Mouse (Mus musculus) liver, embryonic 12.5 days (tissue): ENCODE measurements at regions not wholly inside any gene's neighbourhood (a gene's known extent, or its start where the extent isn't known, plus 50 kb on each side); places are given as distances from the start of the nearest gene placed in this dataset.

ENCODE experiments used
- ATAC-seq: fragments of 200-750 bp; cut with Nextera tagmentation; 2 replicates; pipeline ENCODE4 v1.8.0; 2017; ENCODE audit warnings: moderate number of reproducible peaks, mild to moderate bottlenecking, moderate library complexity
- H3K27ac ChIP-seq: fragments of 300-500 bp; sonication (generic); 2 replicates; pipeline ENCODE4 v1.5.1; 2016; ENCODE audit warnings: mild to moderate bottlenecking
- H3K27me3 ChIP-seq: fragments of 300-500 bp; sonication (generic); replicated peaks from 2 replicates; pipeline ENCODE4 v1.6.1; 2016; ENCODE audit warnings: mild to moderate bottlenecking, moderate library complexity
- H3K36me3 ChIP-seq: fragments of 300-500 bp; sonication (generic); 2 replicates; pipeline ENCODE4 v1.6.1; 2016; ENCODE audit warnings: mild to moderate bottlenecking, moderate library complexity
- H3K4me1 ChIP-seq: fragments of 300-500 bp; sonication (generic); 2 replicates; pipeline ENCODE4 v1.6.1; 2016
- H3K4me2 ChIP-seq: fragments of 300-500 bp; sonication (generic); 2 replicates; pipeline ENCODE4 v1.6.1; 2016; ENCODE audit warnings: mild to moderate bottlenecking, moderate library complexity
- H3K4me3 ChIP-seq: fragments of 300-500 bp; sonication (generic); 2 replicates; pipeline ENCODE4 v1.5.1; 2016; ENCODE audit warnings: mild to moderate bottlenecking, moderate library complexity
- H3K9ac ChIP-seq: fragments of 300-500 bp; sonication (generic); 2 replicates; pipeline ENCODE4 v1.6.1; 2016; ENCODE audit warnings: mild to moderate bottlenecking, moderate library complexity
- H3K9me3 ChIP-seq: fragments of 300-500 bp; sonication (generic); replicated peaks from 2 replicates; pipeline ENCODE4 v1.6.1; 2016; ENCODE audit warnings: mild to moderate bottlenecking, moderate library complexity
- WGBS: fragments of 180-500 bp; shearing (Covaris S2); methylation state at CpG from one replicate; pipeline ENCODE4 v1.1.7; 2016; ENCODE audit not compliant: insufficient replicate concordance; 5-methylcytosine and 5-hydroxymethylcytosine counted together

DNA sequence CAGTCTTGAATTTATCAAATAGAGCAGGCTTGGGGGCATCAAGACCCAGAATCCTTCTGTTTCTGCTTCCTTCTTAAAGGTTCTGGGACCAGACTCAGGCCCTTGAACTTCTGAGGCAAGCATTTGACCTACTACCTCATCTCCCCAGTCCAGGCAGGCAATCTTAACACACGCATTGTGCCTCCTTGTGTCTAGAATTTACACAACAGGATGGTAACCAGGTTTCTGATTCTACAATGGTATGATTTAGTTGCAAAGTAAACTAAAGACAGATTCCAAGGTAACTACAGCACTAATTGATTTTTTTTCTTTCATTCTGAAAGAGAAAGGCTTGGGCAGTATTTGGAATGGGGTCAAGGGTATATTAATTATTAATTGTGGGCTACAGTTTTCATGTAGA is 115.7 kb upstream of the Tgfbr2 start:
- H3K27ac ChIP-seq: no peak overlapping the region
- no peaks in the 10 kb centered on the region for H3K27me3 ChIP-seq
- H3K4me2 ChIP-seq: no peak overlapping the region
- no peak overlapping the region for H3K9ac ChIP-seq
- no peaks in the 10 kb centered on the region for H3K4me1 ChIP-seq
- ATAC-seq: no peak
- no peaks in the 10 kb centered on the region for H3K36me3 ChIP-seq
- 81% methylated on average over 1 of the region's 1 CpGs for WGBS
- no peak overlapping the region for H3K4me3 ChIP-seq
- H3K9me3 ChIP-seq: no peaks in the 10 kb centered on the region

DNA sequence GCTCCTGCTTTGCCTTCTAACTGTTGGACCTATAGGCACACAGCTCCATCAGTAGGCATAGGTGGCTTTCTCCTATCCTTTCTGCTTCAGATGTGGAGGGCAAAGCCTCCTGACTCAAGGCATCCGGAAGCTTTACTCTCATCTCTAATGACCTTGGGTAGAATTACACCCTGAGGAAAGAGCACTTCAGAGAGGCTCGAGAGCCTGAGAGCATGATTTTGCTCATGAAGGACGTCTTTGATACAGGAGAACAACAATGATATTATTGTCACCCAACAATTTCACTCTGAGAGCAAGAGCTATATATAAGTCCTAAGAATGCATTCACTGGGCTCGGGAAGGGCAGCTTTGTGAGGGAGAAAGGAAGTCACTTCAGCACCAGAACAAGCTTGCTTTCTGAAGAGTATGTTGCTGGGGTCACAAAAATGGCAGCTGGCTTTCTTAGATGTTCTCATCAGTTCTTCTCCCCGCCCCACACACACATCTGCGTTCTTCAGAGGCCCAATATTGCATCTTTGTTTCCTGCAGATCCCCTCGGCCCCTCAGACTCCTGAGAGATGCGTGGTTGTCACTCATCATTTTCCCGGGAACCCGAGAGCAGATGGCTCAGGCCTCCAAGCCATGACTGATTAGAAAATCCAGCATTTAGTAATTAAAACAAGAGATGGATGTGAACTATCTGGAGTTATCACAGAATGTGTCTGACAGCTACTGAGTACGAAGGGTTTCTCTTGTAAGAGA is 110.7 kb upstream of the Tgfbr2 start:
- H3K27ac ChIP-seq: no peak overlapping the region
- no peaks in the 10 kb centered on the region for H3K9me3 ChIP-seq
- ATAC-seq: no peak
- H3K36me3 ChIP-seq: no peaks in the 10 kb centered on the region
- H3K9ac ChIP-seq: no peak overlapping the region
- no peaks in the 10 kb centered on the region for H3K4me1 ChIP-seq
- H3K4me3 ChIP-seq: no peak overlapping the region
- H3K27me3 ChIP-seq: no peaks in the 10 kb centered on the region
- 70% methylated on average over 11 of the region's 11 CpGs for WGBS
- H3K4me2 ChIP-seq: no peak overlapping the region

DNA sequence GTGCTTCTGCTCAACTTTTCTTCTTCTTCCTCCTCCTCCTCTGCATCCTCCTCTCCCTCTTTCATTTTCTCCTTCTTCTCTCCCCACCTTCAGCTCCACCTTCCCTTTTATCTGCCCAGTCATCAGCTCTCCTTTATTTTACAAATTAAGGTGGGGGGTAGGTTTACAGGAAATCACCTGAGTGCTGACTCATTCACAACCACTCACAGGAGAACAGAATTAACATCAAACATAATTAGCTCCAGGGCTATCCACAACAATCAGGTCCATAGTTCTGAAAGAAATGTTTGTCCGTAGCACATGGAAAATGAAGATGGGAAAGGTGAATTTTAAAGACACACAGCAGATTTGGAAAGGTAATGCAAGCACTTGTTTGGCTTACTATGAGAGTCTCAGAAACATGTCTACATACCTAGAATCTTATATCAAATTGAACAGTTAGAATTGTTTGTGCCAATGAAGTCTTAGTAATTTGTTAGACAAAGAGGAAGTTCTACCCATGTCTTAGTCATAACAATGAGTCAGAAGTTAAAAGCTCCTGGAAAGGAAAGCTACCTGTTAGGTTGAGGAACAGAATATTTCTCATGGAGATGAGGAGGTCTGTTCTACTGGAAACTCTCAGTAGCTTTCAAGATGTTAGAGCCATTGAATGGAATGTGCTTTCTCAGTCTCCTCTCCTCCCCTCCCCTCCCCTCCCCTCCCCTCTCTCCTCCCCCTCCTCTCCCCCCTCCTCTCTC is 108.8 kb upstream of the Tgfbr2 start:
- Histone ChIP-seq H3K4me2 (no peak overlapping the region), H3K4me3 (no peak overlapping the region), H3K27ac (no peak overlapping the region), H3K9ac (no peak overlapping the region), H3K36me3 (no peaks in the 10 kb centered on the region), H3K9me3 (no peaks in the 10 kb centered on the region), H3K27me3 (no peaks in the 10 kb centered on the region), H3K4me1 (no peaks in the 10 kb centered on the region)
- WGBS: 87% methylated on average over 1 of the region's 1 CpGs
- ATAC-seq: no peak

DNA sequence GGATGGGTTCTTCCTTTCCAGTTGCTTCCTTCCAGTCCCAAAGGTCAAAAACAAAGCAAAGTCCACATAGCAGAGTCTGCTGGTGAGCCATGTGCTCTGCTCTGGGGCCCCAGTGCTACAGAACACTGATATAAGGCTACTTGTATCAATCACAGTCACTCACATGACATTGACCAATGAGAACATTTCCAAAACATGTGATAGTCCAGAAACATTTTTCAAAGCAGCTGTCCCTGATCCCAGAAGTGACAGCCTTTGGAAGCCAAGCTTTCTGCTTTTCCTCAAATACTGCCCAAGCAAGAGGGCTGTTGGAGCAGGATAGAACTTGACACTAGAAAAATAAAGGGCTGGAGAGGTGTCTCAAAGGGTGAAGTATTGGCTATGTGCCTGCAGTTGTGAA is 106.5 kb upstream of the Tgfbr2 start:
- Histone ChIP-seq H3K9me3 (no peaks in the 10 kb centered on the region), H3K27me3 (no peaks in the 10 kb centered on the region), H3K9ac (no peak overlapping the region), H3K4me2 (no peak overlapping the region), H3K36me3 (no peaks in the 10 kb centered on the region), H3K4me3 (no peak overlapping the region), H3K4me1 (no peaks in the 10 kb centered on the region), H3K27ac (no peak overlapping the region)
- ATAC-seq: no peak

DNA sequence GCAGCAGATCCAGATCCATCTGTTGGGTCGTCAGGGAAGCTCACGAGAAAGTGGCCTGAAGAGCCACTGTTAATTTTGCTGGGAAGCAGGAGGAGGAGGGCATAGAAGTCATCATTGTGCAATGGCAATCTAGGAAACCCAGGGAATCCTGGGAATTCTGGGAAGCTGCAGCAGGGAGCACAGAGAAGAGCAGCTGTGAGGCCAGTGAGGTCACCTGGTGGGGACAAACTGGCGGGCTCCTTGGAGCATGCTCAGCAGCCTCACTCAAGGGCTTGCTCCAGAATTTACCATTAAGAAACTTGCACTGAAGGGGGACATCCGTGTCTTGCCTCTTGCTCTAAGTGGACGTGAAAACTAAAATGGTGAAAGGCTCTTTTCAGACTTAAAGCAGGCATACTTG is 105.0 kb upstream of the Tgfbr2 start:
- no peak for ATAC-seq
- WGBS: 68% methylated on average over 5 of the region's 5 CpGs
- no peaks in the 10 kb centered on the region for H3K27me3 ChIP-seq

DNA sequence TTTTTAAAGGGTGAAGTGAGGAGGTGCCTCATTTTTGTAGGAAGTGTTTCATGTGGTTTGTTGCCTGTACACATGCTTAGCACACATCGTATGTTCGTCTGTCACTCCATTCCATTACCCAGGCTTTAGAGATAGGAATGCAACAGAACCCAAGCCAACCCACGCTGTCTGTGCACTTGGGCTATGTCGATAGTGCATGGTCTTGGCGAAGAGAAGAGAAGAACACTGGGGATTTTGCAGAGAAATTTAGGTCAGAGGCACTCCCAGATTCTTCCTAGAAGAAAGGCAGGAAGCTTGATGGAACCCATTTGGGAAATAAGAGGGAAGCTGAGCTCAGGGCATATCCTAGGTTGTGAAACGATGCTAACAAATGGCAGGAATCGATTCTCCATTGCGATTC is 103.7 kb upstream of the Tgfbr2 start:
- WGBS: 75% methylated on average over 8 of the region's 8 CpGs
- H3K27me3 ChIP-seq: no peaks in the 10 kb centered on the region
- no peaks in the 10 kb centered on the region for H3K9me3 ChIP-seq
- H3K9ac ChIP-seq: no peak overlapping the region
- H3K4me2 ChIP-seq: no peak overlapping the region
- ATAC-seq: no peak
- no peak overlapping the region for H3K27ac ChIP-seq
- no peaks in the 10 kb centered on the region for H3K36me3 ChIP-seq
- H3K4me1 ChIP-seq: no peaks in the 10 kb centered on the region
- H3K4me3 ChIP-seq: no peak overlapping the region

More for the DNA sequence above, 105.0 kb upstream of the Tgfbr2 start:
- no peak overlapping the region for H3K4me3 ChIP-seq
- H3K9ac ChIP-seq: no peak overlapping the region
- H3K9me3 ChIP-seq: no peaks in the 10 kb centered on the region
- H3K4me1 ChIP-seq: no peaks in the 10 kb centered on the region
- no peak overlapping the region for H3K27ac ChIP-seq
- no peaks in the 10 kb centered on the region for H3K36me3 ChIP-seq
- H3K4me2 ChIP-seq: no peak overlapping the region

DNA sequence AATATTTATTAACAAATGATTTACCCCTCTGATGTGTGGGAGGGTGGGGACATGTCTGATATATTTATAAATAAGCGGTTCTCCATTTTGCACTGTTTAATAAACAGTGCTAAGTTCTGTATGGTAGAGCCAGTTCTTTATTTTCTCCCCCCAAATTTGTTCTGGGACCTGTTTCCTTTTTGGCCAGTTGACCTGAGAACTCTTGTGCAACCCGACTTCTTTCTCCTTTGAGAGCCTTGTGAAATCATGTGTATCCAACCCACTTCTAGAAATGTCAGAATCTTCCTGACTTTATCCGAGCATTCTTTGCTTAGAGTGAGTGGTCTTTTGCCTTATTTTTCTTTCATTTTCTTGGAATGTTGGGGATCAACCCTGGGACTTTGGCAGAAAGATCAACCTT is 102.6 kb upstream of the Tgfbr2 start:
- Histone ChIP-seq H3K4me1 (no peaks in the 10 kb centered on the region), H3K36me3 (no peaks in the 10 kb centered on the region), H3K9ac (no peak overlapping the region), H3K27ac (no peak overlapping the region), H3K27me3 (no peaks in the 10 kb centered on the region), H3K9me3 (no peaks in the 10 kb centered on the region), H3K4me3 (no peak overlapping the region), H3K4me2 (no peak overlapping the region)
- 63% methylated on average over 3 of the region's 3 CpGs for WGBS
- ATAC-seq: no peak

DNA sequence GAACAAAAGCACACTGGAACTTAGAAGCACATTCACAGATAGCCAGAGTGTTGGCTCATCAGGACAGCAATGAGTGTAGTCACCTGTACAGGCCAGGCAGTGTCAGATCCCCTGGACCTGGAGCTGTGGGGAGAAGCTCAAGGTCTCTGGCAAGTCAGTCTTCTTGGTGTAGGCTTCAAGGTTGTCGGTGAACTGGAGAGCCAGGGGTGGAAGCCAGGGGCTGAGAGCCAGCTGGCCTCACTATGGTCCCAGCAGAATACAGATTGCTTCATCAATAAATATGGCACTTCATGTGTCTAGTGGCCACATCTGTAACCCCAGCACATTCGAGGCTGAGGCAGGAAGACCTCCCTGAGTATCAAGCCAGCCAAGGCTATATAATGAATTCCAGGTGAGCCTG is 101.0 kb upstream of the Tgfbr2 start:
- no peak overlapping the region for H3K4me3 ChIP-seq
- no peak overlapping the region for H3K4me2 ChIP-seq
- 63% methylated on average over 2 of the region's 2 CpGs for WGBS
- no peaks in the 10 kb centered on the region for H3K36me3 ChIP-seq
- no peaks in the 10 kb centered on the region for H3K9me3 ChIP-seq
- no peak overlapping the region for H3K27ac ChIP-seq
- no peak overlapping the region for H3K9ac ChIP-seq
- no peaks in the 10 kb centered on the region for H3K4me1 ChIP-seq
- no peaks in the 10 kb centered on the region for H3K27me3 ChIP-seq
- ATAC-seq: no peak

DNA sequence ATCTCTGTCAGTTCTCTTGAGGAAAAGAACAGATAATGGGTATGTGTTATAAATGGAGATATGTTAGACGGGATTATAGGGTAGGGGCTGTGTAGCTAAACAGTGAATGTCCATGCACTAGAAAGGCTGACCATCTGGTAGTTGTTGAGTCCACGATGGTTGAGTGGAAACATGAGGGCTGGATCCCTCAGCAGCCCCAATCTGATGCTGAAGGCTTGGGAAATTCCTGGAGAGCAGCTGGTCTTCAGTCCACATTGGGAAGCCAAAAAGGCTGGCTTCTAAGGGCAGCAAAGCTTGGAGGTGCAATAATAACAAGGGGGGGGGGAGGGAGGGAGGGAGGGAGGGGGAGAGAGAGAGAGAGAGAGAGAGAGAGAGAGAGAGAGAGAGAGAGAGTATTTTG is 97.3 kb upstream of the Tgfbr2 start:
- no peaks in the 10 kb centered on the region for H3K4me1 ChIP-seq
- H3K9me3 ChIP-seq: no peaks in the 10 kb centered on the region
- H3K4me2 ChIP-seq: no peak overlapping the region
- H3K4me3 ChIP-seq: no peak overlapping the region
- no peaks in the 10 kb centered on the region for H3K27me3 ChIP-seq
- 64% methylated on average over 2 of the region's 2 CpGs for WGBS
- no peak overlapping the region for H3K27ac ChIP-seq
- no peak for ATAC-seq
- no peaks in the 10 kb centered on the region for H3K36me3 ChIP-seq
- H3K9ac ChIP-seq: no peak overlapping the region

DNA sequence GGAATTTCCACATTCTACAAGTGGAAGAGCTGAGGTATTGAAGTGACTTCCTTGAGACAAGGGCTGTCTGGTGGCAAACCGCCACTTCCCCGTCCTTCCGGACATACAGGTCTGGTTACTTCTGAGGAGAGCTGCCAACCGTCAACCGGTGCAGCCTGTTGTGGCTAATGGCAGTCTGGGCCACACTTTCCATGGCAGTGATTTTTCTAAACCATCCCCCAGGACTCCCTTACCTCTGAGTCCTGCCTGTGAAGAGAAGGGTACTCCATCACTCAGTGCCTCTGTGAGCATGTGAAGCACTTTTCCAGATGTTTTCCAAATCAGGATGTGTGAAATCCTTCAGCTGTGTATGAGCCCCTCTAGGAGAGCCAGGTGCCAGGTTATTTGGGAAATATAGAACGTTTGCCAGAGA is 95.3 kb upstream of the Tgfbr2 start:
- H3K27me3 ChIP-seq: no peaks in the 10 kb centered on the region

DNA sequence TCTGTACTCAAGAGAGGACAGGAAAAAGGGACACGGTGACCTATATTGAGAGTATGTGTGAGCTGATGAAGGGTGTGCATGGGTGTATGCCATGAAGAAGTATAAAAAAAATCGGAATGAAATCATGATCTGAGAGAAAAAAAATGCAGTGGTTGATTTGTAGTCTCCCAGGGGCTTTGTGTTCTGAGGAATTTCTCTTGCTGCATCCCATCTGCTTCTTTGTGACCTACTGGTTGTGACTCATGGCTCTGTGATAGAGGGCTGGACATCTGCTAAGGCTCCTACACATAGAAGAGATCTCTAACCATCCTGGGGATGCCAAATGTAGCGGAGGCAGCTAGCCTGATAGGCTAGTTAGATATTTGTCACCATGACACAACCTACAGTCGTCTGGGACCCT is 92.3 kb upstream of the Tgfbr2 start:
- H3K4me2 ChIP-seq: no peak overlapping the region
- 55% methylated on average over 4 of the region's 4 CpGs for WGBS
- H3K4me3 ChIP-seq: no peak overlapping the region
- no peak for ATAC-seq
- no peaks in the 10 kb centered on the region for H3K36me3 ChIP-seq
- no peaks in the 10 kb centered on the region for H3K9me3 ChIP-seq
- H3K4me1 ChIP-seq: no peaks in the 10 kb centered on the region
- H3K27ac ChIP-seq: no peak overlapping the region
- no peaks in the 10 kb centered on the region for H3K27me3 ChIP-seq
- H3K9ac ChIP-seq: no peak overlapping the region

More for the DNA sequence above, 95.3 kb upstream of the Tgfbr2 start:
- Histone ChIP-seq H3K36me3 (no peaks in the 10 kb centered on the region), H3K4me1 (no peaks in the 10 kb centered on the region), H3K9ac (no peak overlapping the region), H3K27ac (no peak overlapping the region), H3K4me2 (no peak overlapping the region), H3K4me3 (no peak overlapping the region), H3K9me3 (no peaks in the 10 kb centered on the region)
- no peak for ATAC-seq
- WGBS: 40% methylated on average over 6 of the region's 6 CpGs

DNA sequence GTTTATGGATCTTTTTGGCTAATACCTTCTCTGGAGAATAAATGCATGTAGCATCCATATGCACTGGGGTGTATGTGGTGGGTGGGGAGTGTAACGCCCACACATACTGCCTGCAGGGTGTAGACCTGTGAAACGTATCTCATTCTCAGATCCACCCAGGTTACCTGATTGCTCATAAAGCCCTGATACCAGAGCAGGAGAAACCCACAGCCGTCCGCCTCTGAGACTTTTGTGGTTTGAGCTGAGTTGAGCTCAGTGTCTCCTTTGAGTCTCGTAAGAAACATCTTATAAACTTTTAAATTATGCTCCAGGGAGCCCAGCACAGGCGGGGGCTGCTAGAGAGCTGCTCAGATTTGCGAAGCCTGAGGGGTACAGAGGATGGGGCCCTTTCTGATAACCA is 88.7 kb upstream of the Tgfbr2 start:
- WGBS: 50% methylated on average over 7 of the region's 7 CpGs
- Histone ChIP-seq H3K27me3 (no peaks in the 10 kb centered on the region), H3K4me3 (no peak overlapping the region), H3K36me3 (no peaks in the 10 kb centered on the region), H3K4me2 (no peak overlapping the region), H3K9ac (no peak overlapping the region), H3K27ac (no peak overlapping the region), H3K9me3 (no peaks in the 10 kb centered on the region), H3K4me1 (no peaks in the 10 kb centered on the region)
- no peak for ATAC-seq

DNA sequence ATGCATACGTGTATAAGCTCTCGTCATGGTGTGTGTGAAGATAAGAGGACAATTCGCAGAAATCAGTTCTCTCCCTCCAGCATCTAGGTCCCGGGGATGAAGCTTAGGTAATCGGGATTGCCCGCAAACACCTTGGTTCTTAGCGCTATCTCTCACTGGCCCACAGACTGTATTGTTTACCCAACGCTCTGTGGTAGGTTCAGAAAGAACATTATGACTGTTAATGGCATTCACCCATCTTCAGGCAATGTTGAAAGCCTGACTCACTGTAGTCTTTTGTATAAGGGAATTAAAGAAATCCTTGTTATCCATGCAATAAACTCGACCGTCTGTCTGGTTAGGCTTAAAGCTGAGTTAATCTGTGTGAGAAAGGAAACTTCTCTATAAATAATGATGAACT is 84.4 kb upstream of the Tgfbr2 start:
- Histone ChIP-seq H3K27me3 (no peaks in the 10 kb centered on the region), H3K36me3 (no peaks in the 10 kb centered on the region), H3K4me1 (no peaks in the 10 kb centered on the region), H3K9ac (no peak overlapping the region), H3K4me2 (no peak overlapping the region), H3K4me3 (no peak overlapping the region), H3K27ac (no peak overlapping the region), H3K9me3 (no peaks in the 10 kb centered on the region)
- no peak for ATAC-seq
- WGBS: 65% methylated on average over 10 of the region's 10 CpGs
